Mouse (Mus musculus): ENCODE results near the gene Akap2. TPM values are rescaled to one million over a fixed set of nuclear protein-coding genes. Genes with fewer than 3 reads are reported as not detected.

The Akap2 gene
- total and polyA plus RNA-seq, 3 experiments, result 0.05 TPM; not detected in 2

- no peak for TF ChIP-seq POLR2AphosphoS5 (IDR thresholded peaks at IDR 0.05; ENCODE audit: insufficient replicate concordance, low read depth, low read length)
- TF ChIP-seq TAL1 (conservative IDR thresholded peaks at IDR 0.05; ENCODE audit: low read depth, low read length), result no peak
- TF ChIP-seq GATA2 (IDR thresholded peaks at IDR 0.05; ENCODE audit: borderline replicate concordance, low read depth, low read length), result no peak
- no peak for TF ChIP-seq GATA1 (IDR thresholded peaks at IDR 0.05; ENCODE audit: borderline replicate concordance, low read length)
- no peak for TF ChIP-seq CTCF (IDR thresholded peaks at IDR 0.05; ENCODE audit: low read depth, low read length)
- Histone ChIP-seq H3K36me3 (replicated peaks) (no peaks in the 10 kb centered on the region), H3K4me1 (ENCODE audit: insufficient read depth, low read depth, low read length) (no peaks in the 10 kb centered on the region), H3K9me3 (replicated peaks) (peaks cover 33% of the 10 kb centered on the region), H3K27me3 (ENCODE audit: insufficient read depth, low read length) (no peaks in the 10 kb centered on the region), H3K4me3 (ENCODE audit: low read depth, low read length) (no peak overlapping the region)
- DNase-seq (ENCODE audit: low spot score) (no peak), ATAC-seq (ENCODE audit: extremely low read depth, insufficient number of reproducible peaks, low FRiP score, poor library complexity, severe bottlenecking) (no peak)
Measured at GRCm38 (mm10) chr4:57788709-57789108, 71.3 kb downstream of the Akap2 start.

- no peak overlapping the region for H3K4me3 ChIP-seq (ENCODE audit: low read depth, low read length)
- no peak for ATAC-seq (ENCODE audit: extremely low read depth, insufficient number of reproducible peaks, low FRiP score, poor library complexity, severe bottlenecking)
- no peak for TF ChIP-seq GATA2 (IDR thresholded peaks at IDR 0.05; ENCODE audit: borderline replicate concordance, low read depth, low read length)
- no peak for TF ChIP-seq TAL1 (conservative IDR thresholded peaks at IDR 0.05; ENCODE audit: low read depth, low read length)
- no peak for TF ChIP-seq GATA1 (IDR thresholded peaks at IDR 0.05; ENCODE audit: borderline replicate concordance, low read length)
- no peak for TF ChIP-seq CTCF (IDR thresholded peaks at IDR 0.05; ENCODE audit: low read depth, low read length)
- TF ChIP-seq POLR2AphosphoS5 (IDR thresholded peaks at IDR 0.05; ENCODE audit: insufficient replicate concordance, low read depth, low read length), result no peak
- peaks cover 32% of the 10 kb centered on the region for H3K9me3 ChIP-seq (replicated peaks)
- DNase-seq (ENCODE audit: low spot score), result no peak
- H3K27me3 ChIP-seq (ENCODE audit: insufficient read depth, low read length), result no peaks in the 10 kb centered on the region
- no peaks in the 10 kb centered on the region for H3K36me3 ChIP-seq (replicated peaks)
- no peaks in the 10 kb centered on the region for H3K4me1 ChIP-seq (ENCODE audit: insufficient read depth, low read depth, low read length)
Measured at GRCm38 (mm10) chr4:57789118-57789517, 71.7 kb downstream of the Akap2 start.

- ATAC-seq (ENCODE audit: extremely low read depth, insufficient number of reproducible peaks, low FRiP score, poor library complexity, severe bottlenecking) (no peak), DNase-seq (ENCODE audit: low spot score) (no peak)
- Histone ChIP-seq H3K36me3 (replicated peaks) (no peaks in the 10 kb centered on the region), H3K9me3 (replicated peaks) (peaks cover 46% of the 10 kb centered on the region), H3K4me1 (ENCODE audit: insufficient read depth, low read depth, low read length) (no peaks in the 10 kb centered on the region), H3K4me3 (ENCODE audit: low read depth, low read length) (no peak overlapping the region), H3K27me3 (ENCODE audit: insufficient read depth, low read length) (no peaks in the 10 kb centered on the region)
- TF ChIP-seq GATA2 (IDR thresholded peaks at IDR 0.05; ENCODE audit: borderline replicate concordance, low read depth, low read length) (no peak), CTCF (IDR thresholded peaks at IDR 0.05; ENCODE audit: low read depth, low read length) (no peak), TAL1 (conservative IDR thresholded peaks at IDR 0.05; ENCODE audit: low read depth, low read length) (no peak), POLR2AphosphoS5 (IDR thresholded peaks at IDR 0.05; ENCODE audit: insufficient replicate concordance, low read depth, low read length) (no peak)
Measured at GRCm38 (mm10) chr4:57793989-57794388, 76.5 kb downstream of the Akap2 start.

- Histone ChIP-seq H3K27me3 (ENCODE audit: insufficient read depth, low read length) (no peaks in the 10 kb centered on the region), H3K9me3 (replicated peaks) (peaks cover 44% of the 10 kb centered on the region), H3K4me1 (ENCODE audit: insufficient read depth, low read depth, low read length) (no peaks in the 10 kb centered on the region), H3K4me3 (ENCODE audit: low read depth, low read length) (no peak overlapping the region), H3K36me3 (replicated peaks) (no peaks in the 10 kb centered on the region)
- no peak for DNase-seq (ENCODE audit: low spot score)
- no peak for ATAC-seq (ENCODE audit: extremely low read depth, insufficient number of reproducible peaks, low FRiP score, poor library complexity, severe bottlenecking)
- TF ChIP-seq POLR2AphosphoS5 (IDR thresholded peaks at IDR 0.05; ENCODE audit: insufficient replicate concordance, low read depth, low read length) (no peak), GATA1 (IDR thresholded peaks at IDR 0.05; ENCODE audit: borderline replicate concordance, low read length) (no peak), GATA2 (IDR thresholded peaks at IDR 0.05; ENCODE audit: borderline replicate concordance, low read depth, low read length) (no peak), CTCF (IDR thresholded peaks at IDR 0.05; ENCODE audit: low read depth, low read length) (no peak), TAL1 (conservative IDR thresholded peaks at IDR 0.05; ENCODE audit: low read depth, low read length) (no peak)
Measured at GRCm38 (mm10) chr4:57794547-57794946, 77.1 kb downstream of the Akap2 start.

- H3K4me3 ChIP-seq (ENCODE audit: low read depth, low read length), result no peak overlapping the region
- no peak for TF ChIP-seq GATA1 (IDR thresholded peaks at IDR 0.05; ENCODE audit: borderline replicate concordance, low read length)
- no peak for TF ChIP-seq GATA2 (IDR thresholded peaks at IDR 0.05; ENCODE audit: borderline replicate concordance, low read depth, low read length)
- TF ChIP-seq POLR2AphosphoS5 (IDR thresholded peaks at IDR 0.05; ENCODE audit: insufficient replicate concordance, low read depth, low read length), result no peak
- ATAC-seq (ENCODE audit: extremely low read depth, insufficient number of reproducible peaks, low FRiP score, poor library complexity, severe bottlenecking), result no peak
- H3K36me3 ChIP-seq (replicated peaks), result no peaks in the 10 kb centered on the region
- peaks cover 46% of the 10 kb centered on the region for H3K9me3 ChIP-seq (replicated peaks)
- H3K27me3 ChIP-seq (ENCODE audit: insufficient read depth, low read length), result no peaks in the 10 kb centered on the region
- no peaks in the 10 kb centered on the region for H3K4me1 ChIP-seq (ENCODE audit: insufficient read depth, low read depth, low read length)
- no peak for DNase-seq (ENCODE audit: low spot score)
Measured at GRCm38 (mm10) chr4:57797548-57798285, 80.3 kb downstream of the Akap2 start.

- Histone ChIP-seq H3K9me3 (replicated peaks) (peaks cover 43% of the 10 kb centered on the region), H3K27me3 (ENCODE audit: insufficient read depth, low read length) (no peaks in the 10 kb centered on the region), H3K36me3 (replicated peaks) (no peaks in the 10 kb centered on the region), H3K4me1 (ENCODE audit: insufficient read depth, low read depth, low read length) (no peaks in the 10 kb centered on the region), H3K4me3 (ENCODE audit: low read depth, low read length) (no peak overlapping the region)
- no peak for DNase-seq (ENCODE audit: low spot score)
- no peak for ATAC-seq (ENCODE audit: extremely low read depth, insufficient number of reproducible peaks, low FRiP score, poor library complexity, severe bottlenecking)
- TF ChIP-seq GATA1 (IDR thresholded peaks at IDR 0.05; ENCODE audit: borderline replicate concordance, low read length) (no peak), CTCF (IDR thresholded peaks at IDR 0.05; ENCODE audit: low read depth, low read length) (no peak), GATA2 (IDR thresholded peaks at IDR 0.05; ENCODE audit: borderline replicate concordance, low read depth, low read length) (no peak), TAL1 (conservative IDR thresholded peaks at IDR 0.05; ENCODE audit: low read depth, low read length) (no peak), POLR2AphosphoS5 (IDR thresholded peaks at IDR 0.05; ENCODE audit: insufficient replicate concordance, low read depth, low read length) (no peak)
Measured at GRCm38 (mm10) chr4:57798286-57799018, 81.0 kb downstream of the Akap2 start.
